Mouse (Mus musculus) neutrophil, adult 5-6 weeks (primary cell): ENCODE results near the gene Tuba8. TPM values are rescaled to one million over a fixed set of nuclear protein-coding genes. Genes with fewer than 3 reads are reported as not detected.

ENCODE experiments used
- ATAC-seq: fragments of 151-379, 151-347 bp; 2 replicates; pipeline ENCODE4 v1.8.0; 2017; ENCODE audit warnings: mild to moderate bottlenecking, moderate TSS enrichment; ENCODE audit not compliant: insufficient number of reproducible peaks, poor library complexity, low FRiP score, severe bottlenecking; ENCODE audit errors: extremely low read depth
- total RNA-seq: library from RNA; stranded (forward); fragments of 200-1000 nt; gene quantifications from 2 replicates; pipeline ENCODE4 v1.2.3, GENCODE M21; 2017

The Tuba8 gene
- total RNA-seq, result 1.7 and 3.8 TPM in 2 replicates

DNA sequence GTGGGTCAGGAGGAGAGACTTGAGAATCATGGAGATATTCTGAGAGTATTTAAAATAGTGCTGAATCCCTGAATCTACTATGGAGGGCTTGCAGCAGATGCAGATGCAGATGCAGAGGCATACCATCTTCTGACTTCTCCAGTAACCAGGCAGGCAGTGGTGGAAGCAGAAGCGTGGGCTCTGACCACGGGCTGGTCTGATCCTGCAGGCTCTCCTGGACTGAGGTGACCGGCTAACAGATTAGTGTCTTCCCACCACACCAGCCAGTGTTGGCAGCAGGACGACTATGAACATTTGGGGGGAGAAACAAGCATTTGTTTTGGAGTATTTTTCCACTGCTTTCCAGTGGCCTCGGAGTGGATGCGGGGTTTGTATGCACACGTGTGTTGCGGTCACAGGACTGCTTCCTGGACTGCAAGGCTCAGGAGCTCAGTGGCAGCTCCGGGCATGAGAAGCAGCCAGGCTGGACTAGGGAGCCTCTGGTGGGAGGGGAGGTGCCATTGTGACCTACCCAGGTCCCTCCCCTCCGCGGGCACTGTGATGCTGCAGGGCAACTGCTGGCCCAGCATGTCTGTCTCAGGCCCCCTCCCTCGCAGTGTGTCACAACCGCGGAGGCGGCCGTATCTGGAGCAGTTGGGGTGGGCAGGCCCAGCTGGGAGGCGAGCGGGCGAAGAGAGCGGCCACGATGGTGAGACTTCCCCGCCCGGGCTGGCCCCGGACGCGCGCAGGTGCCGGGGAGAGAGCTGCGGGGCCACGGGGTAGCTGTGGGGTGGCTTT is at the start of gene Tuba8:
Tuba8 (plus strand) TSS at position 548 of the 777 bp plus-strand sequence.
- ATAC-seq, result peak; percentile 80

DNA sequence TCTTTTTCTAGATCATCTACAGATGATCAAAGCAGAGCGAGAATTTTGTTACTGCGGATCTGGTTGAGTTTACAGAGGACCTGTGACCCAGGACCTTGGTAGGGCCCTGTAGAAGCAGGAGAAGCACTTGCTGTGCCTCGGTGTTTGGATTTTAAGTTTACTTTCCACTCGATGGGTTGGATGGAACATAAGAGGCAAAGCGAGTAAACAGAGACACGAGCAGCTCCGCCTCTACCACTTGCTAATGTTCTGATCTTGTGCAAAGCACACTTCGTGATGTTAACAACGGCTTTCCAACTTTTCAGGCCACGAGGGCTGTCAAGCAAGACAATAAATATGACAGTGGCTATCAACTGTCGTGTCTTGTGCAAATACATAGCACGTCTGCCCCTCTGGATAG is 47.9 kb upstream of the Tuba8 start:
- ATAC-seq, result no peak

DNA sequence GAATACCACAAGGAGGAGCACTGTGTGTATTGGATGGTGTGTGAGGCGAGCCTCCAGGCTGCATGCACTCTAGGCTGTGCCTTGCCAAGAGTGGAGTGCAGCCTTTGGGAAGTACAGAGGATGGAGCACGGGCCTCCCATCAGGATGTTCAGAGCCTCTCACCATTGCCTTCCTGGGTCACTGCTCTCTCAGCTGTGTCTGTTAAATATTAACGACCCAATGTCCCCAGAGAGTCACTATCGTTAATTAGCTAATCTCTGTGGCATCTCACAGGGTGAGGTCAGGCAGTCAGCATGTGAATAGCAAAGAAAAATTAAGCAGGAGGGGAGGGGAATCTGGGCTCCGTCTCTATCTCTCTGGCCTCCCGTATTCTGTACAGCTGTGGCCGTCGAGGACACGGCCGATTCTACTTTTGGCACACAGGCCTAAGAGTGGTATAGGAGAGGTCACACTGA is 44.4 kb upstream of the Tuba8 start:
- no peak for ATAC-seq

DNA sequence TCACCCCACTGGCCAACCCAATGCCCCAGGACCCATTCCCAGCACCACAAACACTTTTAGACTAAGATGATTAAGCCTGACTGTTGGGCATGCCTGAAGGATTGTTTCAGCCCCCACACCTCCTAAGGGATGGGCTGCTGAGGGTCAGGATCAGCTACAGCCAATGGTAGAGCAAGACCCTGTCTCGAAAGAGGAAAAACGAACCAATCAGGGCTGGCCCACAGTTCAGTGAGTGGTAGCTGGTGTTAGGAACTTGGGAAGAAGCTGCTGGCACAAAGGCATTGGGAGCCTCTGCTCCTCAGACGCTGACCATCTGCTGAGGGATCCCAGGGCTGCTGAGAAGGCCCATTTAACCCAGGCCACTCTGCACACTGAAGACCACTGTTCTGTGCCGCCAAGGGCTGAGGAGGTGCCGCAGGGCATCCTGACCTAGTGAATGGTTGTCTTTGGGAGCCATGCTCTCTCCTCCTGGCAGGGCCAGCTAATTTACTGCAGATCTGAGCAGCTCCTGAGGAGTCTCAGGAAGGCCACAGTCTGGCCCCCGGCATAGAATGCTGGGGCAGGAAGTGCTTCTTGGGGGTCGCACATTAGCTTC is 43.0 kb upstream of the Tuba8 start:
- no peak for ATAC-seq

DNA sequence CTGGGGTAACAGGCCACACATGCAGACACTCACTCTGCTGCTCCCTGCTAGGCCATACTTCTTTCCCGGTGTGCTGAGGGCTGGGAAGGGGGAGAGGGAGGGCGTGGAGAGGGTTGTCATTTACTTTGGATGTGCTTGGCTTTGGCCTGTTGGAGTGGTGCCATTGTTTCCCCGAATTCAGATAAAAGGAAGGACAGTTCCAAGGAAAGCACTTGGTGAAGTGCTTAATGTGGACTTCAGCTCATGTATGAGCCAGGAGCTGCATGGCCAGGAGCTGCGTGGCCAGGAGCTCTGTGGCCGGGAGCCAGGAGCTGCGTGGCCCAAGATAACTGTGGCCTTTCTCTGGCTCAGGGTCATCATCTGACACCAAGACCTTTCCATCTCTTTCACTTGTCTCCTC is 39.4 kb upstream of the Tuba8 start:
- ATAC-seq, result no peak

DNA sequence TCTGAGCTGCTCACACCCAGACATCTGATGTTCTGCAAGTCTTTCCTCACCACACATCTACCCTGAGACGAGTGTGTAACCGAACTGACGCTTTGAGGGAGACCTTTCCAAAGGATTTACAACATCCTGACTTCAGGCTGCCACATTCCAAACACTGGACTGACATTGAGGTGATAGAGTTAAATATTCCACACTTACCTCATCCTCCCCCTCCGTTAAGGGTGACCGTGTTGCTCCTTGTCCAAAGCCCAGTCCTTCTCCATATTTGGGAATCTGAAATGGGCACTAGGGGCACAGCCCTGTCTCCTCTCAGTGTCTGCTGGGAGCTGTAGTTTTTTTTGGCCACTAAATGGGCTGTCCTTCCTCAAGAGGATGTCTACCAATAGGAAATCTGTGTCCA is 37.0 kb upstream of the Tuba8 start:
- ATAC-seq, result no peak

DNA sequence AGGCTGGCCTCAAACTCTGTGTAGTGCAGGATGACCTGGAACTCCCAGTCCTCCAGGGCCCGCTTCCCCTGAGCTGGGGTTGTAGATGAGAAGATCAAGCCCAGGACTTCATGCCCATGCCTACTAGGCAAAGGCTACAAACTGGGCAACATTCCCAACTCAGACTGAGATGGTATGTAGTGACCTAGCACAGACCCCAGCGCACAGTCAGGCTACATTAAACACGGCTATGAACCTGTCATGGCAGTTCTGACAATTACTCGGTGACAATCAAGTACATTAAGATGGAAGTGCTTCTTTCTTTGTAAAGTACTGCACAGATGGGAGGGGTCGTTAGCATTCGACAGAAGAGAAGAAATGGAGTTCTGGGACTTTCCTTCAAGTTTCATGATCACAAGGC is 35.7 kb upstream of the Tuba8 start:
- no peak for ATAC-seq

DNA sequence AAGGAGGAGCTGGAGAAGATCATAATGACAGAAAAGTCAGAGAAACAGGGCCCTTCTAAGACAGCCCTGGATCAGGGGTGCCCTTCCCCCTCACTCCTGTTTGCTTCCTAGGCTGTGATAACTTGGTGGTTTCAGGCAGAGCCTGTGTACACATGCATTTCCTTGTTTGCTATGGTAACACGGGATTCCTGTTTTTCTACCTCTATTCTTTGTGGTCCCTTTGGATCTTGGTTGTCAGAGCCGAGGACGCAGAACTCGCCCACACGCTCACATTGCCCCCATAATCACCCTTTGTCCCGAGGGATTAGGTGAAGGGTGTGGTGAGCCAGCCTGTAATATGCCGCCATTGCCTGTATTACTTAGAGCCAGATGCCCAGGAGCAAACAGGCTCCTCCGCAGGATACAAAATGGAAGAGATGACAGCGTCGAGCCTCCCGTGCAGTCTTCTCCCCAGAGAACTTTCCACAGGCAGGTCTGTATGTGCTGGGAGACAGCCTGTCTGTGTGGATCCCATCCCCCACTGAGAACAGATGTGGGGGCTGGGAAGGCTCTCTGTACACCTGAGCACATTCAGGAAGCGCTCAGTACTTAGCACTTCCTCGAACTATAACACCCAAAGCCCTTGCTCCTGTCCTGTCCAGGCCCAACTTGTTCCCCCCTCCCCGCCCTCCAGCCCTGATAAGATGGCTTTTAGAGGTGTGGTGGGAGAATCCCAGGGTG is 34.3 kb upstream of the Tuba8 start:
- ATAC-seq, result no peak

DNA sequence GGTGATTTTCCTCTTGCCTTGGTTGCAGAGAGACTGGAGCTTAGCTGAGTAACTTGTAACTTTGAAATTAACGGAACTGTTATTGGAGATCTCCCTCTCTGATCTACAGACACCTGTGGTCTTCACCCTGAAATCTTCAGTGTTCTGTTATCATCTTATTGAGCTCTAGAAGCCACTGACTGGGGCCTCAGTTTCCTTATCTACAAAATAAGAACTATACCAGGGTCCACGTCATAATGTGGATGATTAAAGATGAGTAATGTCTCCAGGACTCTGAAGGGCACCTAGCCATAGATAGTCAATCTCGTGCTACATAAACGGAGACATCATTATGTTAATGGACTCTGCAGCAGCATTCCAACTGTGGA is 33.8 kb upstream of the Tuba8 start:
- ATAC-seq, result no peak

DNA sequence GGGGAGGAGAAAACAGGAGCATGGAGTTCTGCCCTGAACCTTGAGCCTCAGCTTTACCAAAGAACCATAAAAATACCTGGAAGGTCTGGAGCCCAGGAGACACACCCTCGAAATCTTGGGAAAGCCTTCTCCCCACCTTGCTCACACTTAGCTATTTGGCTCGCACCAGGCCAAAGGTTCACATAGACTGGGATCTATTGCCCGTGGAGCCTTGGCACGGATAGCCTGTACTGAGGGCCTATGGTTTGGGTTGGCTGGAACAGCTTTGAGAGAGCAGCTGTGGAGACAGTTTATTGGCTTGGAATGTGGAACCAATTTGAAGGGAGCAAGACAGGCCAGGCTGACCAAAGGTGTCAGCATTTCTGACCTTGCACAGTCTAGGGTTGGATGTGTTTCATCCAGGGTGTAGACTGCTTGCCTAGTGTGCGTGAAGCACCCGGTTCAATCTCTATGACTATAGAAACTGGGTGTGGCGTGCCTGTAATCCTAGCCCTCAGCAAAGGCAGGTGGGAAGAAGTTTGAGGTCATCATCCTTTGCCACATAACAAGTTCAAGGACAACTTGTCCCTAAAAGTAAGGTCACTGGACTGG is 33.3 kb upstream of the Tuba8 start:
- no peak for ATAC-seq

DNA sequence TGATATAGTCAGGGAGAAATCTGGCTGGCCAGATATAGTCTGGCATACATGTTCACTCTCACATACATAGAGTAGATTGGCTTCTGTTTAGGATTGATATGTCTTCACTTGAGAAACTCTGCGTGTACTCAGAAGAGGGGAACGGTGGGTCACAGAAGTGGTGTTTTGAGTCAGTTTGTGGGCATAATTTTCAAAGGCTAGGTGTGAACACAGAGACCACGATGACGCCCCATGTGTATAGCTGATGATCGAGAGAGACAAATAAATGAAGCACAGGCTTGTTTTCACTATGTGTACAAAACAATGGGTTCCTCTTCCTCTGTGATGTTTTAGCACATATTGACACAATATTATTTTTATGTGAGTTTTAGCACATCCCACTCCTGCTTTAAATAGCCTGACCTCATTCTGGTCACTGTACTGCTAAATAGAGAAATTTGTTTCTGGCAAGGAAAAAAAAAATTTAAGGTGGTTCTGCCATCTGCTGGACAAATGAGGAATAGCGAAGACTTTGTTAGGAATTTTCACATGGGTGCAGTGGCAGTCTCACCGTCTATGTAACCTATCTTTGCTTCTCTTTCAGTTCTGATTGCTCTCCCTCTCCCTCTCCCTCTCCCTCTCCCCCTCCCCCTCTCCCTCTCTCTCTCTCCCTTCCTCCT is 31.7 kb upstream of the Tuba8 start:
- ATAC-seq, result 0 out of 2 replicates have a peak, but pooled peaks have one; percentile 28

DNA sequence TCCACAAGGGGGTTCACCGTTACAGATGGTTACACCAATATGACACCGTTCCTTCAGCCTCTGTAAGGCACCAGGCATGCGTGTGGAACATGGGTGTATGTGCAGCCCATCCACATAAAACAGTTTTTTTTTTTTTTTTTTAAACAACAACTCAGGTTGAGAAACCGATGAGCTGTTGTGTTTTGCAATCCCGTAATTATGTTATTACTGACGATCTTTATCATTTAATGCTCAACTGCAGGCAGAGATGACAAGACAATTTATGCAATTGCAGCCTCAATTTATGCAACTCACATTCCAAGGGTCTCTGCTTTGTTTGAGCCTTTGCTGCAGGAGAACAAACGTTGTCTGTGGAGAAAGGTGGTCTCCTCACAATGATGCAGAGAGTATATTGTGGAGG is 30.6 kb upstream of the Tuba8 start:
- no peak for ATAC-seq

DNA sequence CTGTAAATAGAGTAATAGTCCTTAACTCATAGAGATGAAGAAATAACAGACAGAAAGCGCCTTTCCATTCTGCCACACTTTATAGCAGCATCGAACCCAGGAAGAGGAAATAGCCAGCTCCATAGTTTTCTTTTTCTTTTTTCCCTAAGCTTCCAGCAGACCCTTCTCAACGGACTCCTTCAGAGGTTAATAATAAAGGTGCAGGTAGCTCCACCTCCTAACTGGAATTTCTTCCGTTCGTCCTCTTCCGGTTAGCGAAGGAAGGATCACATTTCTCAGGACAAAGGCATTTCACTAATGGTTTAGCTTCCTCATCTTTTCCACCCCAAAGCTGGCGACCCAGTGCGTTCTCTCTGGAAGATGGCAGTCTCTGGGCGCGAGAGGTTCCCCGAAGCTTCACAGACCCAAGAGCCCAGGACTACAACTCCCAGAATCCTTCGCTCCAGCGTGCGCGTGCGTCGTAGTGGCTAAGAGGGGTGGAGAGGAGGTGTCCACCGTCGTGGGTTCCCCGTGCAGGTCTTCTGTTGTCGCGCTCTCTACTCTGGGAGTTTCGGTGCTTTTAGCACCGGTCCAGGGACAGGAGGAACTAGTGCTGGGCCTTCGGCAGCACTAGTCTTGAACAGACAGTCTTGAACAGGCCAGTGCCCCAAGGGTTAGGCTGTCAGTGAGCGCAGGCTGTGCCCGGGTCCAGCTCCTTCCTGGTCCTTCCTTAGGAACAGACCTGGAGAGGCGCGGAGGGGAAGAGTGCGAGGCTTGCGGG is 26.9 kb upstream of the Tuba8 start, which contains the start of gene Pex26:
Pex26 (plus strand) TSS at position 254 of the 760 bp plus-strand sequence.
- peak; percentile 97 for ATAC-seq

DNA sequence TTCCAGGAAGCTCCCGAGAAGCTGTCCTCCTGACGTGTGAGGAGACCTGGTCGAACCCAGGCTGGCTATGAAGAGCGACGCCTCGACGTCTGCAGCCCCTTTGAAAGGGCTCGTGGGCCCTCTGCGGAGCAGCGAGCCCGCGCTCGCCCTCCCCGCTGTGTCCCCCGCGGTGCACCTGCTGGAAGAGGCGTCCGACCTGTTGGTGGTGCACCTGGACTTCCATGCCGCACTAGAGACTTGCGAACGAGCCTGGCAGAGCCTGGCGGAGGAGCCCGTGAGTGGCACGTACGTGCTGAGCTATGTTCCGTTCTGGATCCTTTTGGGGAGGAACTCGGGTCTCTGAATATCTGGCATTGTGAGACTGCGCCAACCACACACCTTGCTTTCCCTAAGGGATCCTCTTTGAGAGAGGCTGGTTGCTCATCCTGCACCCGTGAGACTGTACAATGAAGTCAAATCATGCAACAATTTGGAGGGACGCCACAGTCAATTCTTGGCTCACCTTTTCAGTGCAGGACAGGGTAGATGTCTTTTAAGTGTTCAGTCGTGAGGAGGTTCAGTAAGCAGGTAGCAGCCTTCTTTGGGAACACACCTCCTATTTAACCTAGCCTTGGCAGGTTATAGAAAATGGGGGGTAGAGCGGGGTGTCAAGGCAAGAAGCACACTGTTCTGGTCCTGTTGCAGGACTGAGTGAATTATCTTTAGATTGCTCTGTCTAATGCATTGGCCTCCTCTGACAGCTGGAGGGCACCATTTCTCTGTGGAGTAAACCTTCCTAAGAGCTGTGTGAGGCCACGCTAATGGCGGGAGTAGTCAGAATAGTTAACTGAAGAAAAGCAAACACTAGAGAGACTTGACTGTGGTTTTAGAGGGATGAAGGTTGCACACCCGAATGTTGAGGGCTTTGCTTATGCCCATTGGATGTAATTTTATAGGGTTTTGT is 26.0 kb upstream of the Tuba8 start:
- peak; percentile 73 for ATAC-seq

DNA sequence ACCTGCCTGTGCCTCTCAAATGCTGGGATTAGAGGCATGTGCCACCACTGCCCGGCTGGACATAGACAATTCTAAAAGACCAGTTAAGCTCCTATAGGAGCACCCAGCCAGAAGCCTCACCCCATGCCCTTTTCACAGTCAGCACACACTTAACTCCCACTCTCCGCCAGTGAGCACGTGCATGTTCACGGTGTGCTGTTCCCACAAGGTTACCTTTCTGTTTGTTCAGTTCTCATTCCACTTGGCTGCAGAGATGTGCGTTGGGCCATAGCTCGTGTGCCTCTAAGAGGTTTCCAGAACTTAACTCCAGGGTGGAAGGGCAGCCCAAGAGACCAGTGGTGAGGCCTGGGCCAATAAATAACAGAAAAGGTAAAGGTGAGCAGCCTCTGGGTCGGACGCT is 25.3 kb upstream of the Tuba8 start:
- no peak for ATAC-seq

DNA sequence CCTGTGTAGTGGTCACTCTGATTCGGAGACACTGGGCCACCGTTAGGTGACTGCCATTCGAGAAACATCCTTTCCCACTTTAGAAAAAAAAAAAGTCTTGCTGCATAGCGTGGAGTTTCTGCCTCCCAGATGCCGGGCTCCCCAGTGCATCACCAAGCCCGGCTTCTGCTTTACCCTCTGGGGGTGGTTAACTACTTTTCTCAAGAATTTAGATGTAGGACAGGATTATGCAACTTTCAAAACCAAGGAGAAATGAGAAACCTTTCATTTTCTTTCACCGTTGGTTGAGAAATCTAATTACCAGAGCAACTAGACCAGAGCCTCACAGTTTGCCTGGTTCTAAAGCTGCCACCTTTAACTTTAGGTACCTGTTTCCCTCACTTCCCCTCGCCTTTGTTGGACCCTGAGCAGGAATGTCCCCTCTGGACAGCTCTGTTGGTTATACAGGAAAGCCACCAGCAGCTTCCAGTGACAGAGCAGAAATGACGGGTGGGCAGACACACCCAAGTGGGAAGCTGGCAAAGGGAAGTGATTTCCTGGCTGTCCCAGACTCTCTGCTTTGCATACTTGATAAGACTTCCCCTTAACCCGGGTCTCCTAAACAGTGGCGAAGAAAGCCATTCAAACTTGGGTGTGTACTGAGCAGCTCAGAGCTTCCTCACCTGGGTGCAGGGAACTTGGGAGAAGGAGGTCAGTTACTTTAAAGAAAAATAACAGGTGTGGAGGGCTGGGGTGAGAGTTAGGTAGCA is 19.1 kb upstream of the Tuba8 start:
- ATAC-seq, result no peak
